Mouse (Mus musculus) ES-Bruce4 (cell line): Measurements from ENCODE around the gene Upb1.

Experiments
- CTCF ChIP-seq: IDR thresholded peaks from one replicate; pipeline ENCODE4 v1.8.1; 2011; ENCODE audit warnings: low read depth, low read length
- POLR2A ChIP-seq: IDR thresholded peaks from one replicate; pipeline ENCODE4 v1.8.1; 2011; ENCODE audit warnings: low read length; ENCODE audit not compliant: insufficient read depth

DNA sequence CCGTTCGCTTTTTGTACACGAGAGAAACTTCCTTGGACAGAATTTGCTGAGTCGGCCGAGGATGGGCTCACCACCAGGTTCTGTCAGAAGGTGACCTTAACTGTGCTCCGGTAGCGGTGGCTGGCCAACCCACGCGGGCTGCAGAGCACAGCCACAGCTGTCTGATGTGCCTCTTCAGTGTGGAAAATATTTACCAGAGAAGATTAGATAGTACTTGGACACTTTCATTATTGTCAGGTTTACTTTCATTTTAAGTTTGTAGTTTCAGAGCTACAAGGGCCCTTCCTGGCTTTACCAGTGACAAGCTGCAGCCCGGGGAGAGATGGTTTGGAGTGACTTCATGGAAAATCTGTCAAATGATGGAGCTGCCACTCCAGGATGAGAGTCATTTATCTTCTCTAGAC, 23.6 kb downstream of the Upb1 start:
- TF ChIP-seq POLR2A (no peak), CTCF (no peak)
